Mouse (Mus musculus): ENCODE measurements at regions not wholly inside any gene's neighbourhood (a gene's known extent, or its start where the extent isn't known, plus 50 kb on each side); places are given as distances from the start of the nearest gene placed in this dataset.
"Not testable (repeated sequence)": the region's sequence is repeated elsewhere in the genome, so short reads cannot be mapped to it uniquely, and the experiment has no call there.

DNA sequence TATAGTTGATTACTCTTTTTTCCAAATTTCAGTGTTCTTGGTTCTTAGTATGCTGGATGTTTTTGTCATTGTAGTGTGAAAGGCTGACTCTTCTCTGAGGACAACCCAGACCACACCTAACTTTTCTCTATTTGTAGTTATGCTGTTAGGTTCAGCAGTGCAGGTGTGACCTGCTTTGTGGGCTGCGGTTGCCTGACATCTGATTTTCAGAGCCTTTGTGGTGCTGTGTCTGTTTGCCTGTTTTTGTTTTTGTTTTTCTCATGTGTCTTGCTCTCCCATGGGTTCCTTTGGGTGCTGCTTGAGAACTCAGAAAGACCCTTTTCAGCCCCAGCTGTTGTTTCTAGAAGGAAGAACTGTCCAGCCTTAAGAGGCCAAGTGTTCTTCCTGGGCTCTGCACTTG lies 52.0 kb upstream of the Trpm1 start:
- no peak for DNase-seq (ENCODE audit: low spot score in 2 of 2)

DNA sequence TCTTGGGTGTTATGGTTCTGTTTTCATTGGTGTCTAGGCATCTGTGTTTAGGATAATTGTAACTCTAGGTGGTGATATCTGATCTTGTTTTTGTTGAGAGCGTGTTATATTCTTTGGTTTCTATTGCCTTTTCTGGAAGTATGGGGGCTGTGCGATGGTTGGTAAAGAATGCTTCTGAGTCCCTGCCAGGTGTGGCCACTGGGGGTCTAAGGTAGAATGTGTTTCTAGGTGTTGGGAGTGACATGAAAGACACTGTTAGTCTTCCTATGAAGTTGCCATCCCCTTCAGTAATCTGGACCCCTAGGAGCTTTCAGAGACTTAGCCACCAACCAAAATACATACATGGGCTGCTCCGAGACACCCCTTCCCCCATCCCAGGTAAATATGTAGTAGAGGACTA lies 54.0 kb upstream of the Trpm1 start:
- no peak for DNase-seq (ENCODE audit: low spot score in 2 of 2)

DNA sequence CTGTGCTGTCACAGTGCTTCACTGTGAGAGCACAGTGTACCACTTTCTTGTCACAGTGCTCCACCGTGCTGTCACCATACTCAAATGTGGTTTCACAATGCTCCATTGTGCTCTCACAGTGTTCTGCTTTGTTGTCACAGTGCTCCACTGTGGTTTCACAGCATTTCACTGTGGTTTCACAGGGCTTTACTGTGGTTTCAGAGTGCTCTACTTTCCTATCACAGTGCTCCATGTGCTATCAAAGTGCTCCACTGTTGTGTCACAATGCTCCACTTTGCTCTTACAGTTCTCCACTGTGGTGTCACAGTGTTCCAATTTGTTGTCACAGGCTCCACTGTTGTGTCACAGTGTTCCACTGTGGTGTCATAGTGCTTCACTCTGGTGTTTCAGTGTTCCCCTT lies 63.6 kb upstream of the Trpm1 start:
- no peak for DNase-seq (ENCODE audit: low spot score in 2 of 2)

DNA sequence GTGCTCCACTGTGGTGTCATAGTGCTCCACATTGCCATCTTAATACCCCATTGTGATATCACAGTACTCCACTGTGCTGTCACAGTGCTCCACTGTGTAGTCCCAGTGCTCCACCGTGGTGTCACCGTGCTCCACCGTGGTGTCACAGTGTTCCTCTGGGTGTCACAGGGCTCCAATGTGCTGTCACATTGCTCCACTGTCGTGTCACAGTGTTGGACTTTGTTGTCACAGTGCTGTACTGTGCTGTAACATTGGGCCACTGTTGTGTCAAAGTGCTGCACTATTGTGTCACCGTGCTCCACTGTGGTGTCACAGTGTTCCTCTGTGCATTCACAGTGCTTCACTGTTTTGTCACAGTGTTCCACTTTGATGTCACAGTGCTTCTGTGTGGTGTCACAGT lies 64.6 kb upstream of the Trpm1 start:
- DNase-seq (ENCODE audit: low spot score in 2 of 2): no peak

DNA sequence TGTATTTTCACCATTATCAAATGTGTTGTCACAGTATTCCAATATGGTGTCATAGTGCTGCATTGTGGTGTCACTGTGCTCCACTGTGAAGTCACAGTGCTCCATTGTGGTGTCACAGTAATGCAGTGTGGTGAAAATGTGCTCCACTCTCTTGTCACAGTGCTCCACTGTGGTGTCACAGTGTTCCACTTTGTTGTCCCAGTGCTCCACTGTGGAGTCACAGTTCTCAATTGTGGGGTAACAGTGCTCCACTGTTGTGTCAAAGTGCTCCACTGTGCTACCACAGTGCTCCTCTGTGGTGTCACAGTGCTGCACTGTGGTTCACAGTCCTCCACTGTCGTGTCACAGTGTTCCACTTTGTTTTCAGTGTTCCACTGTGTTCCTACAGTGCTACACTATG lies 69.7 kb upstream of the Trpm1 start:
- DNase-seq (ENCODE audit: low spot score in 2 of 2): not testable (repeated sequence)

DNA sequence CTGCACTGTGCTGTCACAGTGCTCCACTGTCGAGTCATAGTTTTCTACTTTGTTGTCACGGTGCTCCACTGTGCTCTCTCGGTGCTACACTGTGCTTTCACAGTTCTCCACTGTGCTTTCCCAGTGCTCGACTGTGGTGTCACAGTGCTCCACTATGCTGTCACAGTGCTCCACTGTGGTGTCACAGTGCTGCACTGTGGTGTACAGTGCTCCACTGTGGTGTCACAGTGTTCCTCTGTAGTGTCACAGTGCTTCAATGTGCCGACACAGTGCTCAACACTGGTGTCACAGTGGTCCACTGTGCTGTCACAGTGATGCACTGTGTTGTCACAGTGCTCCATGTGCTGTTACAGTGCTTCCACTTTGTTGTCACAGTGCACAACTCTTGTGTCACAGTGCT lies 71.0 kb upstream of the Trpm1 start:
- no peak for DNase-seq (ENCODE audit: low spot score in 2 of 2)

DNA sequence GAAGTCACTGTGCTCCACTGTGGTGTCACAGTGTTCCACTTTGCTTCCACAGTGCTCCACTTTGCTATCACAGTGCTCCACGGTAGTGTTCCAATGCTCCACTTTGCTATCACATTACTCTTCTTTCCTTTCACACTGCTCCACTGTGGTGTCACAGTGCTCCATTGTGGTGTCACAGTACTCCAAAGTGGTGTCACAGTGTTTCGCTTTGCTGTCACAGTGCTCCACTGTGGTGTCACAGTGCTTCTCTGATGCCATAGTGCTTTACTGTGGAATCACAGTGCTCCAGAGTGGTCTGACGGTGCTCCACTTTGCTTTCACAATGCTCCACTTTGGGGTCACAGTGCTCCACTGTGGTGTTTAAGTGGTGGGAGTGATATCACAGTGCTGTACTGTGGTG lies 71.4 kb upstream of the Trpm1 start:
- DNase-seq (ENCODE audit: low spot score in 2 of 2): peak in 1 of 2 experiments; percentile 4

DNA sequence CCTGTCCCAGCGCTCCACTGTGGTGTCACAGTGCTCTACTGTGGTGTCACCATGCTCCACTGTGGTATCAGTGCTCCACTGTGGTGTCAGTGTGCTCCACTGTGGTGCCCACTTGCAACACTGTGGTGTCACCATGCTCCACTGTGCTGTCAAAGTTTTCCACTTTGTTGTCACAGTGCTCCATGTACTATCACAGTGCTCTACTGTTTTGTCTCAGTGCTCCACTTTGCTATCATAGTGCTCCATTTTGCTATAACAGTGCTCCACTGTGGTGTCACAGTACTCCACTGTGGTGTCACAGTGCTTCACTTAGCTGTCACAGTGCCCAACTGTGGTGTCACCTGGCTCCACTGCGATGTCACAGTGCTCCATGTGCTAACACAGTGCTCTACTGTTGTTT lies 72.0 kb upstream of the Trpm1 start:
- peak in 1 of 2 experiments; percentile 3 for DNase-seq (ENCODE audit: low spot score in 2 of 2)

DNA sequence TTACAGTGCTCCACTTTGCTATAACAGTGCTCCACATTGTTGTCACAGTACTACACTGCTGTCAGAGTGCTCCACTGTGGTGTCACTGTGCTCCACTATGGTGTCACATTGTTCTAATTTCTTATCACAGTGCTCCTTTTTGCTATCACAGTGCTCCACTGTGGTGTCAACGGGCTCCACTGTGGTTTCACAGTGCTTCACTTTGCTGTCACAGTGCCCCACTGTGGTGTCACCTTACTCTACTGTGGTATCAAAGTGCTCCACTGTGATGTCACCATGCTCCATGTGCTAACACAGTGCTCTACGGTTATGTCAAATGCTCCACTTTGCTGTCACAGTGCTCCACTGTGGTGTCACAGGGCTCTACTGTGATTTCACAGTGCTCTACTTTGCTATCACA lies 72.6 kb upstream of the Trpm1 start:
- DNase-seq (ENCODE audit: low spot score in 2 of 2): peak in 1 of 2 experiments; percentile 4

DNA sequence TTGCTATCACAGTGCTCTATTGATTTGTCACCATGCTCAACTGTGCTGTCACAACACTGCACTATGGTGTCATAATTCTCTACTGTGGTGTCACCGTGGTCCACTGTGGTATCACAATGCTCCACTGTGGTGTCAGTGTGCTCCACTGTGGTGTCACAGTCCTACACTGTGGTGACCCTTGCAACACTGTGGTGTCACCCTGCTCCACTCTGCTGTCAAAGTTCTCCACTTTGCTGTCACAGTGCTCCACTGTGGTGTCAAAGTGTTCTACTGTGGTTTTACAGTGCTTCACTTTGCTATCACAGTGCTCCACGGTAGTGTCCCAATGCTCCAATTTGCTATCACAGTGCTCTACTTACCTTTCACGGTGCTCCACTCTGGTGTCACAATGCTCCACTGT lies 74.3 kb upstream of the Trpm1 start:
- no peak for DNase-seq (ENCODE audit: low spot score in 2 of 2)

DNA sequence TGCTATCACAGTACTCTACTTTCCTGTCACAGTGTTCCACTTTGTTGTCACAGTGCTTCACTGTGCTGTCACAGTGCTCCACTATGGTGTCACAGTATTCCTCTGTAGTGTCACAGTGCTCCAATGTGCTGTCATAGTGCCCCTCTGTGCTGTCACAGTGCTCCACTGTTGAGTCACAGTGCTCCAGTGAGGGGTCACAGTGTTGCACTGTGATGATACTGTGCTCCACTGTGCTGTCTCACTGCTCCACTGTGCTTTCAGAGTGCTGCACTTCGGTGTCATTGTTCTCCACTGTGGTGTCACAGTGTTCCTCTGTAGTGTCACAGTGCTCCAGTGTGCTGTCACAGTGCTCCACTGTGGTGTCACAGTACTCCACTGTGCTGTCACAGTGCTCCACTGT lies 75.0 kb upstream of the Trpm1 start:
- peak in 1 of 2 experiments; percentile 7 for DNase-seq (ENCODE audit: low spot score in 2 of 2)

DNA sequence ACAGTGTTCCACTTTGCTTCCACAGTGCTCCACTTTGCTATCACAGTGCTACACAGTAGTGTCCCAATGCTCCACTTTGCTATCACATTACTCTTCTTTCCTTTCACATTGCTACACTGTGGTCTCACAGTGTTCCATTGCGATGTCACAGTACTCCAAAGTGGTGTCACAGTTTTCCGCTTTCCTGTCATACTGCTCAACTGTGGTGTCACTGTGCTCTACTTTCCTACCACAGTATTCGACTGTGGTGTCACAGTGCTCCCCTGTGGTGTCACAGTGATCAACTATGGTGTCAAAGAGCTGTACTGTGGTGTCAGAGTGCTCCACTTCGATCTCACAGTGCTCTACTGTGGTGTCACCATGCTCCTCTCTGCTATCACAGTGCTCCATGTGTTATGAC lies 76.1 kb upstream of the Trpm1 start:
- peak in 1 of 2 experiments; percentile 13 for DNase-seq (ENCODE audit: low spot score in 2 of 2)

DNA sequence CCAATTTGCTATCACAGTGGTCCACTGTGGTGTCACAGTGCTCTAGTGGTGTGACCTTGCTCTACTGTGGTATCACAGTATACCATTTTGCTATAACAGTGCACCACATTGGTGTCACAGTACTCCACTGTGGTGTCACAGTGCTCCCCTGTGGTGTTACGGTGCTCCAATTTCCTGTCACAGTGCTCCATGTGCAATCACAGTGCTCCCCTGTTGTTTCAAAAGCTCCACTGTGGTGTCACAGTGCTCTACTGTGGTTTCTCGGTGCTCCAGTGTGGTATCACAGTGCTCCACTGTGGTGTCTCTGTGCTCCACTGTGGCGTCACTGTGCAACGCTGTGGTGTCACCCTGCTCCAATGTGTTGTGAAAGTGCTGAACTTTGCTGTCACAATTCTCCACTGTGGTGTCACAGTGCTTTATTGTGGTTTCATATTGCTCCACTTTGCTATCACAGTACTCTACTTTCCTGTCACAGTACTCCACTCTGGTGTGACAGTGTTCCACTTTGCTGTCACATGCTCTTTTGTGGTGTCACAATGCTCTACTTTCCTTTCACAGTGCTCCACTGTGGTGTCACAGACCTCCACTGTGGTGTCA lies 76.8 kb upstream of the Trpm1 start:
- peak in 1 of 2 experiments; percentile 4 for DNase-seq (ENCODE audit: low spot score in 2 of 2)

DNA sequence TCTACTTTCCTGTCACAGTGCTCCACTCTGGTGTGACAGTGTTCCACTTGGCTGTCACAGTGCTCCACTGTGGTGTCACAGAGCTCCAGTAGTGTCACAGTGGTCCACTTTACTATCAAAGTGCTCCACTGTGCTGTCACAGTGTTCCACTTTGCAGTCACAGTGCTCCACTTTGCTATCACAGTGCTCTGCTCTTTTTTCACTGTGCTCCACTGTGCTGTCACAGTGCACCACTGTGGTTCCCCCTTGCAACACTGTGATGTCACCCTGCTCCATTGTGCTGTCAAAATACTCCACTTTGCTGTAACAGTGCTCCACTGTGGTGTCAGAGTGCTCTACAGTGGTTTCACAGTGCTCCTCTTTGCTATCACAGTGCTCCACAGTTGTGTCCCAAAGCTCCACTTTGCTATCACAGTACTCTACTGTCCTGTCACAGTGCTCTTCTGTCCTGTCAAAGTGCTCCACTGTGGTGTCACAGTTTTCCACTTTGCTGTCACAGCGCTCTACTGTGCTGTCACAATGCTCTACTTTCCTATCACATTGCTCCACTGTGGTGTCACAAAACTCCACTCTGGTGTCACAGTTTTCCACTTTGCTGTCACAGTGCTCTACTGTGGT lies 77.8 kb upstream of the Trpm1 start:
- peak in 1 of 2 experiments; percentile 5 for DNase-seq (ENCODE audit: low spot score in 2 of 2)

DNA sequence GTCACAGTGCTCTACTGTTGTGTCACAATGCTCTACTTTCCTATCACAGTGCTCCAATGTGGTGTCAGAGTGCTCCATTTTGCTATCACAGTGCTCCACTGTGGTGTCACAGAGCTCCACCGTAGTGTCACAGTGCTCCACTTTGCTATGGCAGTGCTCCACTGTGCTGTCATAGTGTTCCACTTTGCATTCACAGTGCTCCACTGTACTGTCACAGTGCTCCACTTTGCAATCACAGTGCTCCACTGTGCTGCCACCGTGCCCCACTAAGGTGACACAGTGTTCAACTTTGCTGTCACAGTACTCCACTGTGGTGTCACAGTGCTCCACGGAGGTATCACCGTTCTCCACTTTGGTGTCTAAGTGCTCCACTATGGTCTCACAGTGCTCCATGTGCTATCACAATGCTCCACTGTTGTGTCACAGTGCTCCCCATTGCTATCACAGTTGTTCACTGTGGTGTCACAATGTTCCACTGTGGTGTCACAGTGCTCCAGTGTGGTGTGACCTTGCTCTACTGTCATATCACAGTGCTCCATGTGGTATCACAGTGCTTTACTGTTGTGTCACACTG lies 78.9 kb upstream of the Trpm1 start:
- DNase-seq (ENCODE audit: low spot score in 2 of 2): peak in 1 of 2 experiments; percentile 5

DNA sequence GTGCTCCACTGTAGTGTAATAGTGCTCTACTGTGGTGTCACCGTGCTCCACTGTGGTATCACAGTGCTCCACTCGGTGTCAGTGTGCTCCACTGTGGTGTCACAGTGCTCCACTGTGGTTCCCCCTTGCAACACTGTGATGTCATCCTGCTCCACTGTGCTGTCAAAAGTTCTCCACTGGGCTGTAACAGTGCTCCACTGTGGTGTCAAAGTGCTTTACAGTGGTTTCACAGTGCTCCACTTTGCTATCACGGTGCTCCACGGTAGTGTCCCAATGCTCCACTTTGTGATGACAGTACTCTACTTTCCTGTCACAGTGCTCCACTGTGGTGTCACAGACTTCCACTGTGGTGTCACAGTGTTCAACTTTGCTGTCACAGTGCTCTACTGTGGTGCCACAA lies 79.4 kb upstream of the Trpm1 start:
- DNase-seq (ENCODE audit: low spot score in 2 of 2): peak in 1 of 2 experiments; percentile 3

DNA sequence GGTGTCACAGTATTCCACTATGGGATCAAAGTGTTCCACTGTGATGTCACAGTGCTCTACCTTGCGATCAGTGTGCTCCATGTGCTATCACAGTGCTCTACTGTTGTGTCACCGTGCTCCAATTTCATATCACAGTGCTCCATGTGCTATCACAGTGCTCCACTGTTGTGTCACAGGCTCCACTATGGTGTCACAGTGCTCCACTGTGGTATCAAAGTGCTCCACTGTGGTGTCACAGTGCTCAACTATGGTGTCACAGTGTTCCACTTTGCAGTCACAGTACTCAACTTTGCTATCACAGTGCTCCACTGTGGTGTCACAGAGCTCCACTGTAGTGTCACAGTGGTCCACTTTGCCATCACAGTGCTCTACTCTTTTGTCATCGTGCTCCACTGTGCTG lies 79.9 kb upstream of the Trpm1 start:
- peak in 1 of 2 experiments; percentile 4 for DNase-seq (ENCODE audit: low spot score in 2 of 2)

DNA sequence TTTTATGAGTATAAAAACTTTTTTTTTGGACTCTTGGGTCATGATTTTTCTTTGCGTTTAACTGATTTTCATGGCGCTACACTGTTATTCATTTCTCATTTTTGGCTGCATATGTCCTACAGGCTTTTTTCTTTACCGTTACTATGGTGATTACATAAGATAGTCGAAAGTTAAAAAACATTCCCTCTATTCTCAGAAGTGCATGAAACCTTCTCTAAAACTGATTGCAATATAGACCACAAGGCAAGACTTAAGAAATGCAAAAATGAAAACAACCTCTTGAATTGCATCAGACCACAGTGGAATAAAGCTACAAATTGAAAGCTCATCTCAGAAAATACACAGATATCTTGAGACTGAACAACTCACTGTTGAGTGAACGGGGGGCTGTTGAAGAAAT lies 82.7 kb upstream of the Trpm1 start:
- DNase-seq (ENCODE audit: low spot score in 2 of 2): no peak

DNA sequence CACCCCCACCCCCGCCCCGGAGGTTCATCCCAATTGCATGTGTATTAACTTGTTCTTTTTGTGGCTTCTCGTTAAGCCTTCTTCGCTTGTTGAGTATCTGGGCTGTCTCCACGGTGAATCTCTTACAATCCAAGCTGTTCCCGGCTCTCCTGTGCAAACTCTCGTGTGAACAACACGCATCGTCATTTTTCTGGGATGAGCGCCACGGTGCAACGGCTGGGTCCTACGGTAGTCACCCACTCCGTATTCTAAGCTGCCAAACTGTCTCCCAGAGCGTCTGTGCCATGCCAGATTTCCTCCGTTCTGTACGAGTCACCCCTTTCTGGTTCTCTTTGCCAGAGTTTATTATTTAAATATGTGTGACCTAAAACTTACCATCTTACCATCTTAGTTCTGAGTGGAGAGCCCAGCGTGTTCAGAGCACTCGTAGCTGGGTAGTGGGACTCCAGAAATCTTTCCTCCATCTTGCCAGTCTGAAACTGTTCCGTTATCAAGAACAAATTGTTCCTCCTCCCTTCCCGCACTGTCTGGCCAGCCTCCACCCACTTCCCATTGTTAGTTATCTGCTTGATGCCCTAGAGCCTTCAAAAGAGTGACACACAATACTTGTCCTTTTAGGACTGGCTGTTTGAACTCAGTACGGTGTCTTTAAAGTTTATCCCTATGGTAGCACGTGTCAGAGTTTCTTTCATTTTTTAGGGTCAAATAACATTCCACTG lies 87.9 kb upstream of the Trpm1 start:
- DNase-seq (ENCODE audit: low spot score in 2 of 2): peak; percentile 83 to 84

DNA sequence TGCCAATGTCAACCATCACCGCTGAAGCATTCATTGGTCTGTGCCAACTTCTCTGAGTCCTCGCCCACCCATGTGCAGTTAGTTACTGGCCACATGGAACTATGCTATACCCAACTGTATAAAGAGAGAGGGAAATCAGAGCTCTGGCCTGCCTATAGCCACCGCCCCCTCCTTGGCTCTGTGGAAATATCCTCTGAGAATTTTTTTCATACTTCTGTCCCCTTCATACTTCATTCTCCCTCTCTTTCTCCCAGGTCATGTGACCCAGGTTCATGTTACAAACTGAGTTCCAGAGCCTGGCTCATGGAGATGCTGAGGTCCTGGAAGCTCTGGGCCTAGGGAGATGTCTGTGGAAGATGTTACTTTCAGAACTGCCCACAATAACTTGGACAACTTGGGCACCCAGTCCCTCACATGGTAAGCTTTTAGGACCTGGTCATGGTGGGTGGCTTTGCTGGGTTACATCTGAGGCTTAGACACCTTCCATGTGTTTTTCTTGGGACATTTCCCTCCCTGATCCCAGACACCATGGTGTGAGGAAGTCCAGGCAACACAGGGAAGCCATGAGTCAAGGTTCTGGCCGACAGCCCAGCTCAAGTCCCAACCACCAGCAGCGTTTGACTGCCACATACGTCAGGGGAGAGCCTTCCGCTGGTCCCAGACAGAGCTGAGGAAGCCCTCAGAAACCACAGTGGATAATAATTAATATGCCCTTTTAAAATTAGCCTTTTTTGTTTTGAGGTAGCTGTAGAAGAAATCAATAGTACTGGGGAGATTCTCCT lies 89.0 kb upstream of the Trpm1 start:
- DNase-seq (ENCODE audit: low spot score in 2 of 2): peak in 1 of 2 experiments; percentile 34

DNA sequence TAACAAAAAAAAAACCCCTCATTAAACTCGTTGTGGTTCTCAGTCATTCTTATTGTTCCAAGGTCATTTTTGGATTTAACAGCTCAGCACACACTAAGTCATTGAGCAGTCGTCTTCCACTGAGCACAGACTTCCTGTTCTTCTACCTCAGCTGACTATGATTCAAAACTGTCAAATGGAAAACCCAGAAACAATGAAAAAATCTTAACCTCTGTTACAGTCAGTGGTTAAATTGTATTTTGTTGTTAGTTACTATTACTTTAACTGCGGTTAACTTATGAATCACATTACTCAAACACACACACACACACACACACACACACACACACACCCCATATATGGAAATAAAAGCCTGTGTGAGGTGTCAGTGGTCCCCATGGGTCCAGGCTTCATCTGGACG lies 92.5 kb upstream of the Trpm1 start:
- DNase-seq (ENCODE audit: low spot score in 2 of 2): no peak

DNA sequence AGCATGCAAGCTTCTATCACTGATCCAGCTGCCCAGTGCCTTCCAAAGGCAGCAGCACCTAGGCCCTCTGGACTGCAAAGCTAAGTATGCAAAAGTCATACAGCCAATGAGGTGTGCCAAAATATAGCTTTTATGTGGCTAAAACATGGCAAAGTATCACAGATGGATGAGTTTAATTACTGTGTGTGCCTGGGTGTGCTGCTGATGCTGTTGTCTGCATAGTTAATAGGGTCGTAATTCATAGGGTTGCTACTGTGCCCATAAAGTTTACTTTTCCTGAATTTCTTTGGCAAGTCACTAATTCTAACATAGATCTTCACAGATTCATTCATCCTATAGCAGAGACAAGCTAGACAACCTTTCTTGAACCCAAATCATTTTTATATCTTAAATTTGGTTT lies 93.1 kb upstream of the Trpm1 start:
- DNase-seq (ENCODE audit: low spot score in 2 of 2): no peak
